Mouse (Mus musculus) cerebellum, adult 2 months (tissue): ENCODE results near the gene Rce1. TPM values are rescaled to one million over a fixed set of nuclear protein-coding genes. Genes with fewer than 3 reads are reported as not detected.

Source experiments
- DNase-seq, 2 experiments: peaks; one replicate each; pipeline ENCODE4 v3.0.0; 2021
- H3K27ac ChIP-seq: fragments of 200-500 bp; 2 replicates; pipeline ENCODE4 v1.5.1; 2012; ENCODE audit warnings: low read length, control low read depth, inconsistent platforms; ENCODE audit not compliant: insufficient read depth
- H3K27me3 ChIP-seq: fragments of 200-500 bp; 2 replicates; pipeline ENCODE4 v1.6.1; 2012; ENCODE audit warnings: inconsistent platforms, mild to moderate bottlenecking, low read length, moderate library complexity; ENCODE audit not compliant: control insufficient read depth, insufficient read depth
- H3K4me1 ChIP-seq: fragments of 200-500 bp; 2 replicates; pipeline ENCODE4 v1.6.1; 2011; ENCODE audit warnings: low read length; ENCODE audit not compliant: control insufficient read depth, insufficient read depth
- H3K4me3 ChIP-seq: fragments of 200-500 bp; replicated peaks from 2 replicates; pipeline ENCODE3; 2011; ENCODE audit warnings: mild to moderate bottlenecking, low read depth, low read length, control low read depth; ENCODE audit not compliant: insufficient read depth
- CTCF ChIP-seq: fragments of 200-500 bp; IDR thresholded peaks from 2 replicates; pipeline ENCODE4 v1.5.1; 2011; ENCODE audit warnings: low read depth, mild to moderate bottlenecking, control low read depth, low read length, moderate library complexity, borderline replicate concordance; ENCODE audit not compliant: insufficient read depth
- POLR2A ChIP-seq: fragments of 200-500 bp; IDR thresholded peaks from 2 replicates; pipeline ENCODE4 v1.6.1; 2011; ENCODE audit warnings: low read length, control low read depth, borderline replicate concordance; ENCODE audit not compliant: insufficient read depth
- WGBS: fragments of 180-500 bp; shearing (Covaris S2); methylation state at CpG from one replicate; pipeline ENCODE4 v1.1.7; 2018; 5-methylcytosine and 5-hydroxymethylcytosine counted together
- polyA plus RNA-seq: library from polyadenylated mRNA; depleted of rRNA; stranded (reverse); fragments of >200 nt; gene quantifications from 2 replicates; pipeline ENCODE4 v1.2.3, GENCODE M21; 2012

Rce1 gene
- polyA plus RNA-seq, 1 experiment = 60.9 TPM

- peaks cover 27% of the 10 kb centered on the region for H3K4me1 ChIP-seq
- no peaks in the 10 kb centered on the region for H3K27me3 ChIP-seq
- DNase-seq = peak; percentile 24 to 48
- TF ChIP-seq POLR2A (no peak), CTCF (no peak)
- H3K27ac ChIP-seq = no peak overlapping the region
- H3K4me3 ChIP-seq = no peak overlapping the region
- WGBS = 4% methylated on average over 4 of the region's 4 CpGs
Measured at GRCm38 (mm10) chr19:4610109-4610508, 15.3 kb downstream of the Rce1 start.

GRCm38 (mm10) chr19:4608511-4608910, 16.9 kb downstream of the Rce1 start:
- no peaks in the 10 kb centered on the region for H3K27me3 ChIP-seq
- DNase-seq = no peak
- WGBS = 79% methylated on average over 4 of the region's 4 CpGs
- TF ChIP-seq CTCF = no peak
- H3K27ac ChIP-seq = no peak overlapping the region
- peaks cover 29% of the 10 kb centered on the region for H3K4me1 ChIP-seq
- H3K4me3 ChIP-seq = no peak overlapping the region

GRCm38 (mm10) chr19:4607406-4607805, 18.0 kb downstream of the Rce1 start:
- TF ChIP-seq POLR2A (no peak), CTCF (no peak)
- Histone ChIP-seq H3K4me1 (peaks cover 18% of the 10 kb centered on the region), H3K27ac (no peak overlapping the region), H3K4me3 (no peak overlapping the region), H3K27me3 (no peaks in the 10 kb centered on the region)
- no peak for DNase-seq
- WGBS = 94% methylated on average over 12 of the region's 12 CpGs

- no peak for DNase-seq
- WGBS = 90% methylated on average over 4 of the region's 4 CpGs
- Histone ChIP-seq H3K4me1 (peaks cover 12% of the 10 kb centered on the region; the same call in 1 of the 2 replicates), H3K27me3 (no peaks in the 10 kb centered on the region), H3K4me3 (no peak overlapping the region), H3K27ac (no peak overlapping the region)
- TF ChIP-seq CTCF (no peak), POLR2A (no peak)
Measured at GRCm38 (mm10) chr19:4605654-4606053, 19.8 kb downstream of the Rce1 start.

DNA sequence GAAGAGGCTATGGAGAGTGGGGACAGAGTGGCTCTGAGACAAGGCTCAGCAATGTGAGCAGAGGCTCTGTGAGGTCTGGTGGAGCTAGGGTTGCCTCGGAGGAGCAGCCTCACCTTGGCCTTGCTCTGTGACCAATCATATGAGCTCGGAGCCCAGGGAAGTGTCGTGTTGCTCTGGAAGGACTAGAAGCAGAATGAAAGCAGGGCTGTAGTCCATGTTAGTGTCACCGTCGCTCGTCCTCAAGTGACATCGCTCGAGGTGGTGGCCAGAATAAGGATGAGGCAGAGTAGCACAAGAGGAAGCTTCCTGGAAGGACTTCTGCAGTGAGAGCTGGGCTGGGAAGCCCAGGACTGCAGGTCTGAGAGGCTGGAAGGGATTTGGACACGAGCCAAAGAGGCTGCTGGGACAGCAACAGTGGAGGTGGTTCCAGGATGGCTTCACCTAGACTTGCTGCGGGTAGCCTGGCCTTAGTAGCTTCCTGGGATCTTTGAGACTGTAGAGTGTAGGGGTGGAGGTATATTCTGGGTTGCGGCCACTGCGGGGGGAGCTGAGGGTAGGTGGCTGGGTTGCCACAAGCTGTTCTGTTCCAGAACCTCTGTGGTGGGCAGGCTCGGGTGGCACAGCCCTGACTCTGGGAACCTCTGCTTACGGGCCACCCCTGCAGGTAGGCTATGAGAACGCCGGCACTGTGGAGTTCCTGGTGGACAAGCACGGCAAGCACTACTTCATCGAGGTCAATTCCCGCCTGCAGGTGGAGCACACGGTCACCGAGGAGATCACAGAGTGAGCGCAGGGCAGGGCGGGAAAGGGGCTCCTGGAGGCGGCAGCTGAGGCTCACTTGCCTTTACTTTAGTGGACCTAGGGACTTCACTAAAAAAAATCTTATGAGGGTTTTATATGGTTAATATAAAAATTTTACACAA, 21.4 kb downstream of the Rce1 start:
- DNase-seq = peak; percentile 53 to 62
- TF ChIP-seq CTCF = peak; percentile 61
- TF ChIP-seq POLR2A = no peak

DNA sequence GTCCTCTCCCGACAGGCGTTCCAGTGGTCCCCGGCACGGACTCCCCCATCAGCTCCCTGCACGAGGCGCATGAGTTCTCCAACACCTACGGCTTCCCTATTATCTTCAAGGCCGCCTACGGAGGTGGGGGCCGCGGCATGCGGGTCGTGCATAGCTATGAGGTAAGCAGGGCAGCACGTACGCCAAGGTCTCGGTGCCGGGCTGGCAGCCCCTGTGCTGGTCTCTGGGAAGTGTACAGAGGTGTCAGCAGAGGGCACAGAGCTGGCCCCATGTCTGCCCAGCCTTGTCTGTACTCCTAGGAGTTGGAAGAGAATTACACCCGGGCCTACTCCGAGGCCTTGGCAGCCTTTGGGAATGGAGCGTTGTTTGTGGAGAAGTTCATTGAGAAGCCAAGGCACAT, 23.0 kb downstream of the Rce1 start:
- no peak overlapping the region for H3K4me3 ChIP-seq
- DNase-seq = no peak
- 86% methylated on average over 20 of the region's 20 CpGs for WGBS
- no peak for TF ChIP-seq POLR2A
- TF ChIP-seq CTCF = no peak
- no peaks in the 10 kb centered on the region for H3K27me3 ChIP-seq
- 0 out of 2 replicates have a peak, but pooled peaks cover 3% of the 10 kb centered on the region for H3K4me1 ChIP-seq
- no peak overlapping the region for H3K27ac ChIP-seq

More for the DNA sequence above, 21.4 kb downstream of the Rce1 start:
- H3K4me3 ChIP-seq = no peak overlapping the region
- no peak overlapping the region for H3K27ac ChIP-seq
- H3K27me3 ChIP-seq = no peaks in the 10 kb centered on the region
- WGBS = 38% methylated on average over 24 of the region's 24 CpGs
- H3K4me1 ChIP-seq = 0 out of 2 replicates have a peak, but pooled peaks cover 3% of the 10 kb centered on the region

DNA sequence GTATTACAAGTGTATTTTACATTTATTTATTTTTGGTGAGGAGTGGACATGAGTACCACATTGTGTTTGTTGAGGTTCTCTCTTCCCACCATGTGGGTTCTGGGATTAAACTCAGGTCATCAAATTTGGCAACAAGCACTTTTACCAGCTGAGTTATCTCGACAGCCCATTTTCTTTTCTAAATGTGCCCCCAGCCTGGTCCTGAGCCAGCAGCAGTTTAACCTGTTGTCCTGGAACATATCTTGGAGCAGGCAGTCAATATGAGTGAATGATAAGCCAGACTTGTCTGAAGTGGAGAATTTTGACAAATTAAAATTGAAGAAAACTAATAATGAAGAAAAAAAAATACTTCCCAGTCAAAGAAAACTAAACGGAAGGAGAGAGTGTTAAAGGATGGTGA, 29.4 kb downstream of the Rce1 start:
- WGBS = 58% methylated on average over 2 of the region's 2 CpGs
- DNase-seq = no peak
- no peak for TF ChIP-seq CTCF
- TF ChIP-seq POLR2A = no peak
- H3K4me1 ChIP-seq = no peaks in the 10 kb centered on the region
- no peaks in the 10 kb centered on the region for H3K27me3 ChIP-seq
- no peak overlapping the region for H3K27ac ChIP-seq
- no peak overlapping the region for H3K4me3 ChIP-seq

- TF ChIP-seq CTCF (no peak), POLR2A (no peak)
- no peak for DNase-seq
- Histone ChIP-seq H3K4me1 (no peaks in the 10 kb centered on the region), H3K27me3 (no peaks in the 10 kb centered on the region), H3K27ac (no peak overlapping the region), H3K4me3 (no peak overlapping the region)
- 55% methylated on average over 7 of the region's 7 CpGs for WGBS
Measured at GRCm38 (mm10) chr19:4593792-4594522, 31.5 kb downstream of the Rce1 start.
